17 mouse cellular contexts compared by ENCODE assay signal in genomic region chr19:20622434-20622833, GRCm38 (mm10).
"Had no signal": no experiment of that assay in that cellular context is flagged by ENCODE, and none has a peak within 500 bp of the region (broad histone marks: within the 10 kb centered on the region; RNA-seq: fewer than 3 reads in every experiment).

No protein-coding gene starts in this region.

- H3K4me1 ChIP-seq: liver, embryonic 13.5 days; midbrain, embryonic 15.5 days; neural tube, embryonic 13.5 days; stomach, embryonic 15.5 days had no signal

- DNase-seq: kidney, postnatal 25 days; layer of hippocampus, postnatal 36 days; liver, embryonic 13.5 days; lung, adult 2 months; lung, postnatal 14 days; retina, postnatal 1 day; right cerebral cortex, postnatal 25 days; spleen, adult 18-20 months; thymus, adult 18-20 months; thymus, postnatal 36 days had no signal

- H3K9me3 ChIP-seq: liver, embryonic 13.5 days; midbrain, embryonic 15.5 days; neural tube, embryonic 13.5 days; stomach, embryonic 15.5 days had no signal

- H3K36me3 ChIP-seq: liver, embryonic 13.5 days; midbrain, embryonic 15.5 days; neural tube, embryonic 13.5 days; stomach, embryonic 15.5 days had no signal

- H3K27me3 ChIP-seq: liver, embryonic 13.5 days; midbrain, embryonic 15.5 days; neural tube, embryonic 13.5 days; stomach, embryonic 15.5 days had no signal

- H3K9ac ChIP-seq: liver, embryonic 13.5 days; midbrain, embryonic 15.5 days; neural tube, embryonic 13.5 days; stomach, embryonic 15.5 days had no signal

- H3K27ac ChIP-seq: kidney, postnatal 0 days; left cerebral cortex, adult 2 months; liver, embryonic 13.5 days; macrophage; midbrain, embryonic 15.5 days; neural tube, embryonic 13.5 days; stomach, embryonic 15.5 days had no signal

- H3K4me3 ChIP-seq: left cerebral cortex, adult 2 months; liver, embryonic 13.5 days; midbrain, embryonic 15.5 days; myocyte; neural tube, embryonic 13.5 days; stomach, embryonic 15.5 days had no signal

- ATAC-seq: midbrain, embryonic 15.5 days had no signal

- H3K4me2 ChIP-seq: liver, embryonic 13.5 days; midbrain, embryonic 15.5 days; neural tube, embryonic 13.5 days; stomach, embryonic 15.5 days had no signal
